Mouse (Mus musculus): ENCODE results near the gene Tfam.

DNA sequence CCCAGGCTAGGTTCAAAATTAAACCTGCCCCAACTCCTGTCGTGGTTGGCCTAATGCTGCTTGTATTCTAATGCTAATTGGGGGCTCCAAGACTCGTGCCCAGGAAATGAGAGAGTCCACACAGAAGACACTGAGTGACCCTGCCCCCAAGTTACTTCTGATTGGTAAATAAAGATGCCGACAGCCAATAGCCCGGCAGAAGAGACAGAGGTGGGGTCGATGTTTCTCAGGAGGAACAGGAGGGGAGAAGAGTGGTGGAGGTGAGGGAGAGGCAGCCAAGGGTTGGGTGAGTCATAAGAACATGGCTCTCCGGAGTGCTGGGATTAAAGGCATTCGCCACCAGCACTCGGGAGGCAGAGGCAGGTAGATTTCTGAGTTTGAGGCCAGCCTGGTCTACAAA is 61.7 kb downstream of the Tfam start:
- TF ChIP-seq CTCF (IDR thresholded peaks at IDR 0.05) (no peak), POLR2A (IDR thresholded peaks at IDR 0.05; ENCODE audit: insufficient read depth, low read depth, low read length) (no peak), EP300 (IDR thresholded peaks at IDR 0.05; ENCODE audit: insufficient read depth, low read depth, low read length) (no peak)
